Mouse (Mus musculus): Measurements from ENCODE around the gene Afap1.

DNA sequence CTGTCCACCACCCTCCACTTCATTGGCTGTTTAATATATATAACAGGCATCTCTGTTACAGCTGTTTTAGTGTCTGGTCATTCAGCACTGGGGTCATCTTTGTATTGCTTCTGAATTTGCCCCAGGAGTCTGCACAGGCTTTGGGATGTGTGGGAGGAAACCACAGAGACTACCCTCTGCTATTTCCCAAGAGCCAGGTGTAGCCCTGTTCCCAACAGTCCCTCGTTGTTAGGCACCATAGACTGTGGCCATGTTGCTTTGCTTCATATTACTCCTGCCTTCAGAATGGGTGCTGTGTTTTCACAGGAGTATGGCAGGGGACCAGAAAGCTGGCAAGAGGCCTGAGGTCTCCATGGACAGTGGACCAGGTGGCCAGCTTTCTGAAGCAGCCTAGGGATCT, 63.1 kb downstream of the Afap1 start:
- TF ChIP-seq CTCF (conservative IDR thresholded peaks at IDR 0.05; ENCODE audit: insufficient read depth, insufficient read length, low read depth, low read length) (no peak), POLR2A (IDR thresholded peaks at IDR 0.05; ENCODE audit: low read depth, low read length) (no peak)

Data from kidney, adult 2 months (tissue).